Mouse (Mus musculus) megakaryocyte, embryonic 14.5 days (primary cell): ENCODE results near the gene 1700018B08Rik. TPM values are rescaled to one million over a fixed set of nuclear protein-coding genes. Genes with fewer than 3 reads are reported as not detected.
A peak's percentile ranks its signal among the peaks of the same experiment; 100 is the strongest.

Experiments
- H3K27me3 ChIP-seq: replicated peaks from 2 replicates; pipeline ENCODE3; 2012; ENCODE audit warnings: inconsistent platforms
- H3K36me3 ChIP-seq: replicated peaks from 2 replicates; pipeline ENCODE3; 2012; ENCODE audit warnings: low read length, inconsistent platforms, mixed read lengths
- H3K4me1 ChIP-seq: 2 replicates; pipeline ENCODE4 v1.6.1; 2012; ENCODE audit warnings: inconsistent platforms
- H3K4me3 ChIP-seq: replicated peaks from 2 replicates; pipeline ENCODE3; 2012; ENCODE audit warnings: moderate library complexity, mild to moderate bottlenecking, inconsistent platforms
- H3K9me3 ChIP-seq: 2 replicates; pipeline ENCODE4 v1.6.1; 2012; ENCODE audit warnings: inconsistent platforms
- FLI1 ChIP-seq: IDR thresholded peaks from 2 replicates; pipeline ENCODE4 v1.6.1; 2012; ENCODE audit warnings: low read length, inconsistent platforms, mixed read lengths
- GATA1 ChIP-seq: IDR thresholded peaks from 3 replicates; pipeline ENCODE4 v1.6.1; 2012; ENCODE audit warnings: mixed read lengths, low read length, inconsistent platforms, borderline replicate concordance
- polyA plus RNA-seq: library from polyadenylated mRNA; stranded (reverse); fragments of >175 nt; gene quantifications from 2 replicates; pipeline ENCODE4 v1.2.3, GENCODE M21; 2012; ENCODE audit warnings: low replicate concordance; ENCODE audit not compliant: insufficient read depth

1700018B08Rik gene
- polyA plus RNA-seq, 1 experiment, result not detected

GRCm38 (mm10) chr8:121583653-121584052, 39.5 kb upstream of the 1700018B08Rik start:
- H3K27me3 ChIP-seq, result no peaks in the 10 kb centered on the region
- H3K4me1 ChIP-seq, result peaks cover 37% of the 10 kb centered on the region
- H3K36me3 ChIP-seq, result no peaks in the 10 kb centered on the region
- TF ChIP-seq GATA1, result no peak
- no peak for TF ChIP-seq FLI1
- no peak overlapping the region for H3K4me3 ChIP-seq
- no peaks in the 10 kb centered on the region for H3K9me3 ChIP-seq

GRCm38 (mm10) chr8:121580465-121580864, 36.3 kb upstream of the 1700018B08Rik start:
- H3K4me1 ChIP-seq, result peaks cover 60% of the 10 kb centered on the region

GRCm38 (mm10) chr8:121578676-121579451, 34.7 kb upstream of the 1700018B08Rik start, which contains the start of gene Fbxo31:
Gene Fbxo31, minus strand, starts transcription at chr8:121578806.
- Histone ChIP-seq H3K4me3 (peak within 1 kb of the TSS; percentile 96), H3K27me3 (no peaks in the 10 kb centered on the region), H3K36me3 (peaks cover 15% of the 10 kb centered on the region), H3K9me3 (no peaks in the 10 kb centered on the region), H3K4me1 (peaks cover 66% of the 10 kb centered on the region)
- TF ChIP-seq FLI1, result no peak

More at GRCm38 (mm10) chr8:121580465-121580864, 36.3 kb upstream of the 1700018B08Rik start:
- Histone ChIP-seq H3K36me3 (peaks cover 6% of the 10 kb centered on the region), H3K9me3 (no peaks in the 10 kb centered on the region), H3K4me3 (no peak overlapping the region), H3K27me3 (no peaks in the 10 kb centered on the region)
- TF ChIP-seq FLI1, result no peak
- TF ChIP-seq GATA1, result no peak

- peaks cover 67% of the 10 kb centered on the region for H3K4me1 ChIP-seq
- no peak for TF ChIP-seq FLI1
- TF ChIP-seq GATA1, result no peak
Observed at GRCm38 (mm10) chr8:121577751-121578675, 33.9 kb upstream of the 1700018B08Rik start.

GRCm38 (mm10) chr8:121575661-121576060, 31.5 kb upstream of the 1700018B08Rik start:
- peaks cover 31% of the 10 kb centered on the region for H3K36me3 ChIP-seq
- no peaks in the 10 kb centered on the region for H3K27me3 ChIP-seq
- H3K9me3 ChIP-seq, result no peaks in the 10 kb centered on the region
- no peak overlapping the region for H3K4me3 ChIP-seq
- peaks cover 90% of the 10 kb centered on the region for H3K4me1 ChIP-seq
- no peak for TF ChIP-seq GATA1
- no peak for TF ChIP-seq FLI1

More at GRCm38 (mm10) chr8:121577751-121578675, 33.9 kb upstream of the 1700018B08Rik start:
- peak overlapping the region; percentile 96 for H3K4me3 ChIP-seq
- peaks cover 17% of the 10 kb centered on the region for H3K36me3 ChIP-seq
- no peaks in the 10 kb centered on the region for H3K27me3 ChIP-seq
- H3K9me3 ChIP-seq, result no peaks in the 10 kb centered on the region

- peaks cover 99% of the 10 kb centered on the region for H3K4me1 ChIP-seq
- H3K4me3 ChIP-seq, result peak overlapping the region; percentile 33
- no peaks in the 10 kb centered on the region for H3K9me3 ChIP-seq
- TF ChIP-seq GATA1 (no peak), FLI1 (no peak)
- peaks cover 31% of the 10 kb centered on the region for H3K36me3 ChIP-seq
- H3K27me3 ChIP-seq, result no peaks in the 10 kb centered on the region
Observed at GRCm38 (mm10) chr8:121573275-121573674, 29.2 kb upstream of the 1700018B08Rik start.

GRCm38 (mm10) chr8:121572121-121572520, 28.0 kb upstream of the 1700018B08Rik start:
- H3K27me3 ChIP-seq, result no peaks in the 10 kb centered on the region
- H3K9me3 ChIP-seq, result no peaks in the 10 kb centered on the region
- H3K4me1 ChIP-seq, result peaks cover 99% of the 10 kb centered on the region
- peaks cover 37% of the 10 kb centered on the region for H3K36me3 ChIP-seq
- H3K4me3 ChIP-seq, result no peak overlapping the region
- TF ChIP-seq FLI1 (no peak), GATA1 (no peak)

- Histone ChIP-seq H3K36me3 (peaks cover 44% of the 10 kb centered on the region), H3K4me1 (peaks cover 95% of the 10 kb centered on the region), H3K4me3 (peak overlapping the region; percentile 84), H3K27me3 (no peaks in the 10 kb centered on the region), H3K9me3 (no peaks in the 10 kb centered on the region)
- TF ChIP-seq FLI1 (no peak), GATA1 (no peak)
Observed at GRCm38 (mm10) chr8:121570801-121571200, 26.7 kb upstream of the 1700018B08Rik start.

GRCm38 (mm10) chr8:121570335-121570734, 26.2 kb upstream of the 1700018B08Rik start:
- Histone ChIP-seq H3K36me3 (peaks cover 46% of the 10 kb centered on the region), H3K4me1 (peaks cover 95% of the 10 kb centered on the region), H3K27me3 (no peaks in the 10 kb centered on the region), H3K4me3 (peak overlapping the region; percentile 84), H3K9me3 (no peaks in the 10 kb centered on the region)
- TF ChIP-seq GATA1 (no peak), FLI1 (no peak)
